Mouse (Mus musculus) gastrocnemius, postnatal 14 days (tissue): Measurements from ENCODE around the gene Psme2b. TPM values are rescaled to one million over a fixed set of nuclear protein-coding genes. Genes with fewer than 3 reads are reported as not detected.
"Not testable (repeated sequence)": the region's sequence is repeated elsewhere in the genome, so short reads cannot be mapped to it uniquely, and the experiment has no call there.

ENCODE experiments used
- DNase-seq: peaks from one replicate; pipeline ENCODE4 v3.0.0; 2021; ENCODE audit warnings: mixed read lengths
- intact Hi-C: fragments of 180-260 bp; cut with DNase I; formaldehyde crosslinking; loops from one replicate; pipeline ENCODE4 v1.15.1; 2025; ENCODE audit warnings: low total_unique reads
- total RNA-seq, 2 experiments: library from RNA; stranded (reverse); gene quantifications; 2 replicates each; pipeline ENCODE4 v1.2.3; 2021

Psme2b gene
- total RNA-seq, 2 experiments from 2014 or later = 0.82 to 1.2 TPM

- DNase-seq = no peak
- intact Hi-C loops = no loop called here
These were observed 37.5 kb downstream of the Psme2b start for GRCm38 (mm10) chr11:48908459-48908858.

GRCm38 (mm10) chr11:48902021-48902420 is 44.0 kb downstream of the Psme2b start, which contains the start of gene Gm5431:
Gene Gm5431 (minus strand): TSS chr11:48902214.
- no peak for DNase-seq
- intact Hi-C loops = no loop called here

- DNase-seq, intact Hi-C loops: not testable (repeated sequence)
These were observed 44.4 kb downstream of the Psme2b start for GRCm38 (mm10) chr11:48901567-48901930.

- DNase-seq, intact Hi-C loops: not testable (repeated sequence)
These were observed 45.1 kb downstream of the Psme2b start for GRCm38 (mm10) chr11:48900654-48901566.

- intact Hi-C loops = no loop called here
- no peak for DNase-seq
These were observed 47.1 kb downstream of the Psme2b start for GRCm38 (mm10) chr11:48898812-48899431.

Other genes starting within 250 kb of the Psme2b start
- 100 to 1,000 TPM; 392 to 429 TPM for gene Rack1, start 145.9 kb downstream of the Psme2b start, total RNA-seq
- 10 to 100 TPM; 16.3 to 21.0 TPM for gene Trim41, start 128.8 kb downstream of the Psme2b start, total RNA-seq
- 100 to 1,000 TPM in 1 of 2 experiments, 10 to 100 TPM in 1; 93.7 to 106 TPM for gene Trim7, start 120.0 kb downstream of the Psme2b start, total RNA-seq
- 1 to 10 TPM; 2.7 to 3.0 TPM for gene Gm12184, start 119.5 kb downstream of the Psme2b start, total RNA-seq
- 1 to 10 TPM; 6.1 to 7.0 TPM for gene Irgm1, start 74.5 kb downstream of the Psme2b start, total RNA-seq
- gene Gm5431, start 44.0 kb downstream of the Psme2b start, total RNA-seq = under 1 TPM; 0.21 to 0.35 TPM
- gene Olfr56, start 32.7 kb upstream of the Psme2b start, total RNA-seq = not detected
- 1 to 10 TPM in 1 of 2 experiments, under 1 TPM in 1; 0.90 to 1.0 TPM for gene 9930111J21Rik1, start 33.2 kb upstream of the Psme2b start, total RNA-seq
- under 1 TPM; 0.13 to 0.47 TPM for gene Gm12185, start 46.0 kb upstream of the Psme2b start, total RNA-seq
- under 1 TPM in 1 of 2 experiments, not detected in 1; 0.14 TPM for gene Tgtp1, start 48.0 kb upstream of the Psme2b start, total RNA-seq
- 1 to 10 TPM; 1.0 to 1.4 TPM for gene 9930111J21Rik2, start 105.1 kb upstream of the Psme2b start, total RNA-seq
- gene Tgtp2, start 118.0 kb upstream of the Psme2b start, total RNA-seq = not detected
- gene Ifi47, start 130.4 kb upstream of the Psme2b start, total RNA-seq = 1 to 10 TPM in 1 of 2 experiments, under 1 TPM in 1; 0.93 to 1.5 TPM
- under 1 TPM in 1 of 2 experiments, not detected in 1; 0.04 TPM for gene Olfr1396, start 168.7 kb upstream of the Psme2b start, total RNA-seq
- gene Olfr1395, start 196.1 kb upstream of the Psme2b start, total RNA-seq = not detected
- not detected for gene Olfr1394, start 208.2 kb upstream of the Psme2b start, total RNA-seq
- gene Btnl9, start 241.0 kb upstream of the Psme2b start, total RNA-seq = 1 to 10 TPM; 4.8 to 9.0 TPM